Mouse (Mus musculus): ENCODE results near the gene Mier2.

Mier2 gene

GRCm38 (mm10) chr10:79554330-79555237, at the start of gene Mier2:
Gene Mier2, minus strand, starts transcription at chr10:79555199.
- DNase-seq = peak; percentile 87

GRCm38 (mm10) chr10:79597936-79598230, 42.9 kb upstream of the Mier2 start:
- DNase-seq = no peak

- no peak for DNase-seq
Observed at GRCm38 (mm10) chr10:79597051-79597935, 42.3 kb upstream of the Mier2 start.

- DNase-seq = no peak
Observed at GRCm38 (mm10) chr10:79595590-79595929, 40.6 kb upstream of the Mier2 start.

- peak; percentile 75 for DNase-seq
Observed at GRCm38 (mm10) chr10:79594872-79595589, 40.0 kb upstream of the Mier2 start.

- no peak for DNase-seq
Observed at GRCm38 (mm10) chr10:79594111-79594510, 39.1 kb upstream of the Mier2 start.

GRCm38 (mm10) chr10:79590702-79591101, 35.7 kb upstream of the Mier2 start:
- no peak for DNase-seq

- no peak for DNase-seq
Observed at GRCm38 (mm10) chr10:79587752-79588126, 32.7 kb upstream of the Mier2 start.

- DNase-seq = no peak
Observed at GRCm38 (mm10) chr10:79587061-79587751, 32.2 kb upstream of the Mier2 start, which contains the start of gene Theg. Gene Theg, minus strand, starts transcription at chr10:79587331.

GRCm38 (mm10) chr10:79586243-79586642, 31.2 kb upstream of the Mier2 start:
- no peak for DNase-seq

GRCm38 (mm10) chr10:79585723-79586122, 30.7 kb upstream of the Mier2 start:
- DNase-seq = no peak

GRCm38 (mm10) chr10:79585136-79585535, 30.1 kb upstream of the Mier2 start:
- no peak for DNase-seq

- no peak for DNase-seq
Observed at GRCm38 (mm10) chr10:79584426-79584825, 29.4 kb upstream of the Mier2 start.

GRCm38 (mm10) chr10:79584021-79584420, 29.0 kb upstream of the Mier2 start:
- no peak for DNase-seq

- no peak for DNase-seq
Observed at GRCm38 (mm10) chr10:79581501-79581900, 26.5 kb upstream of the Mier2 start.

GRCm38 (mm10) chr10:79580811-79581210, 25.8 kb upstream of the Mier2 start:
- DNase-seq = no peak

GRCm38 (mm10) chr10:79580356-79580755, 25.4 kb upstream of the Mier2 start:
- no peak for DNase-seq

- no peak for DNase-seq
Observed at GRCm38 (mm10) chr10:79579781-79580180, 24.8 kb upstream of the Mier2 start.

- no peak for DNase-seq
Observed at GRCm38 (mm10) chr10:79578891-79579290, 23.9 kb upstream of the Mier2 start.

GRCm38 (mm10) chr10:79578276-79578675, 23.3 kb upstream of the Mier2 start:
- DNase-seq = no peak

- DNase-seq = no peak
Observed at GRCm38 (mm10) chr10:79577376-79577775, 22.4 kb upstream of the Mier2 start.

GRCm38 (mm10) chr10:79575754-79576153, 20.8 kb upstream of the Mier2 start:
- no peak for DNase-seq

GRCm38 (mm10) chr10:79574796-79575195, 19.8 kb upstream of the Mier2 start:
- no peak for DNase-seq
